Mouse (Mus musculus) embryonic fibroblast, embryonic 13.5 days (primary cell): Measurements from ENCODE around the gene Cfap69.

ENCODE experiments used
- CTCF ChIP-seq: IDR thresholded peaks from 2 replicates; pipeline ENCODE4 v1.5.1; 2011; ENCODE audit warnings: mild to moderate bottlenecking, control low read depth, low read length, moderate library complexity, borderline replicate concordance; ENCODE audit not compliant: insufficient read depth
- POLR2A ChIP-seq: IDR thresholded peaks from 2 replicates; pipeline ENCODE4 v1.6.1; 2011; ENCODE audit warnings: low read depth, mild to moderate bottlenecking, control low read depth, low read length, moderate library complexity

DNA sequence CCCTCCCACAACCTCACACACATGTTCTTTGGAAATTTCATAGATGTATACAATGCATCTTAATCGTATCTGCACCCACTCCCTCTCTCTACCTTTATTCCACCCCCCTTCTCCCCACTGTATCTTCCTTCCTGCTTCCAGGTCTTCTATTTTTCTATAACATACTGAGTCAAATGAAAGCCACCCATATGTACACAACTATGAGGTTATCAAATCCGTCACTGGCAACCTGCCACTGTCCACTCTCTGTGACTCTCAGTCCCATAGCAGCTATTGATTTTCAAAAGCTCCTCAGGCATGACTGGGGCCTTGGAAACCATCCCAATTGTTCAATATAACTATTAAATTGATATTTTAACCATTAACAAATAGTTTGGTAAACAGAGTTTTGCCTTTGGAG, 6.1 kb downstream of the Cfap69 start:
- TF ChIP-seq CTCF (no peak), POLR2A (no peak)
